Mouse (Mus musculus): Measurements from ENCODE around the gene Rps12.
"Not testable (repeated sequence)": the region's sequence is repeated elsewhere in the genome, so short reads cannot be mapped to it uniquely, and the experiment has no call there.

Rps12 gene

GRCm38 (mm10) chr10:23785599-23785998 is 1.5 kb downstream of the Rps12 start:
- not testable (repeated sequence) for DNase-seq (ENCODE audit: low read depth, low spot score)

- DNase-seq (ENCODE audit: low read depth, low spot score): no peak
Observed at GRCm38 (mm10) chr10:23784121-23784520, 3.0 kb downstream of the Rps12 start.

GRCm38 (mm10) chr10:23783493-23783884 is 3.6 kb downstream of the Rps12 start:
- DNase-seq (ENCODE audit: low read depth, low spot score): no peak

- no peak for DNase-seq (ENCODE audit: low read depth, low spot score)
Observed at GRCm38 (mm10) chr10:23782855-23783492, 4.1 kb downstream of the Rps12 start.

GRCm38 (mm10) chr10:23781760-23782735 is 5.0 kb downstream of the Rps12 start:
- no peak for DNase-seq (ENCODE audit: low read depth, low spot score)

GRCm38 (mm10) chr10:23780539-23781275 is 6.4 kb downstream of the Rps12 start:
- no peak for DNase-seq (ENCODE audit: low read depth, low spot score)

GRCm38 (mm10) chr10:23777288-23777945 is 9.7 kb downstream of the Rps12 start:
- no peak for DNase-seq (ENCODE audit: low read depth, low spot score)

- DNase-seq (ENCODE audit: low read depth, low spot score): no peak
Observed at GRCm38 (mm10) chr10:23754166-23754565, 32.9 kb downstream of the Rps12 start.

Measured in retina, adult 2 months (tissue).